Mouse (Mus musculus) urinary bladder, adult 18-20 months (tissue): Measurements from ENCODE around the gene Olfr1256.

Experiments
- DNase-seq, 2 experiments: peaks; one replicate each; pipeline ENCODE4 v3.0.0; 2022; ENCODE audit warnings: low spot score in 2 of 2, mixed read lengths in 2 of 2

Gene Olfr1256

DNA sequence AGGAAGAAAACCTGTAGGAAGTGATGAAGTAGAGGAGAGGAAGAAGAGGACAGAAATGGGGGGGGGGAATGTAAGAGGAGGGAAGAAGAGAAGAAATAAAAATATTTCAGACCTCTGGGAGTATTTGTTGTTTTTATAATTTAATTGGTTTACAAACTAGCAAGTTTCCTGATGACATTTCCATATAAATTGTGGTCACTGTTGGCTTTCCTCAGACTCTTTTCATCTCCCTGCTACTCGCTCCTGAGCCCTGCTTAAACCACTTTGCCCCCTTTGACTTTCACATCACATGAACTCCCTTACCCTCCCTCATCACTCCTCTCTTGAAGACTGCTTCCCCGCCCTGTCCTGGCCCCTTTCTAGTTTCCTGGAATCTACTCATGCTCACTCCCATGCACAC, at the start of gene Olfr1256:
Olfr1256 (minus strand) TSS at position 101 of the 400 bp plus-strand sequence.
- DNase-seq: no peak

DNA sequence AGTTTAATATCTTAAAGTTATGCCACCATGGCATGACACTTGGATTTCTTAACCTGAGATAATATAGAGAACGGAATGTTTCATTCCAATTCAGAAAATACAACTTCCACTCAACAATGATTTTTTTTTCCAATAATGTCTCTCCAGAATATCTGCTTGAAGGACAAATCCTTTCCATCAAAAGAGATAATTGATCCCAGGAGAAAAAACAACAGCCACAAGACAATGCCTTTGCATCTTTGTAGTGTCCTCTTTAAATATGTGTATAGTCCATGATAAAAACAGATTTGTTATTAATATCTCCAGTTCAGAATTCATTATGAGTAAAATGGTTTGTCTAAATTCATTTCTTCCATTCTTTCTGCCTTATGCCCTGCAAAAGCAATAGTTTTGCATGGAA, 36.8 kb upstream of the Olfr1256 start, which contains the start of gene Olfr1257:
Olfr1257 (plus strand) TSS at position 301 of the 400 bp plus-strand sequence.
- DNase-seq: no peak

DNA sequence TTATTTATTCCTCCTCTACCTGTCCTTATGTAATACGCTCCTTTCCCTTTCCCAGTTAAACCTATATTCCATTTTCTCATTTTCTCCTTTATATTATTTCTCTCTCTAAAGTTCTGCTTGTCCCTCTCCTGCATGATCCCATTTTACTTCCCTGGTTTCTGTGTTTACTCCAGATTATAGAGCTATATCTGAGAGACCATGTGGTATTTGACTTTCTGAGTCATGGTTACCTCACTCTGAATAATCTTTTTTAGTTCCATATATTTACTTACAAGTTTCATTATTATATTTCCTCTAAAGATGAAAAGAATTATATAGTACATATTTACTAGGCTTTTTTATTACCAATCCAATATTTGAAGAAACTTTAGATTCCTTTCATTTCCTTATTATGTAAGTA, 7.9 kb upstream of the Olfr1256 start:
- DNase-seq: no peak

DNA sequence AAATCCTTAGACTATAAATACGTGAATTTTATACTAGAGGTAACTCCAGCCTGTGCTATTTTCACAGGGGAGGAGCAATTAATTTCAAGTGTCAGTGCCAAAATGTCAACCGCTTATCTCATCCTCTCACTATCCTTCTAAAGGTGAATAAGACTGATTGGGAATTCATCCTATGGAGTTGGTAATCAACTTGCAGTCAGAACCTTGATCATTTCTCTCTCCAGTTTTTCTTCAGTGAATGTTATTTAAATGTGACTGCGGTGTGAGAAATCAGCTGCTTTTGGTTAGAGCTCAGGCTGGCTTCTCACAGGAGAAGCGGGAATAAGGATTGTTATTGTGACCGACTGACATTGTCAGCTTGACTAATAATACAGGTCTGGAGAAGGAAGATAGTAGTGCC, 6.8 kb upstream of the Olfr1256 start, which contains the start of gene Olfr48:
Olfr48 (minus strand) TSS at position 101 of the 400 bp plus-strand sequence.
- no peak for DNase-seq

DNA sequence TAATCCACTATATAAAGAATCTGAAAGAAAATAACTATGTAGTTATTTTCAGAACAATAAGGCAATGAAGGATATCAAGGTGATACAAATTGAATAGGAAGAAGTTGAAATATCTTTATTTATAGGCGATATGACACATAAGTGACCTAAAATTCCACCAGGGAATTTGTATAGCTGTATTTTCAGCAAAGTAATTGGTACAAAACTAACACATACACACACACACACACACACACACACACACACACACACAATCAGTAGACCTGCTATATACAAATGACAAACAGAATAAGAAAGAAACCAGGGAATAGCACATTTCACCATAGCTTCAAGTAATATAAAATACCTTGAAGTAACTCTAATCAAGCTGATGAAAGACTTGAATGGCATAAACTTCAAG, 21.1 kb downstream of the Olfr1256 start:
- DNase-seq: no peak

DNA sequence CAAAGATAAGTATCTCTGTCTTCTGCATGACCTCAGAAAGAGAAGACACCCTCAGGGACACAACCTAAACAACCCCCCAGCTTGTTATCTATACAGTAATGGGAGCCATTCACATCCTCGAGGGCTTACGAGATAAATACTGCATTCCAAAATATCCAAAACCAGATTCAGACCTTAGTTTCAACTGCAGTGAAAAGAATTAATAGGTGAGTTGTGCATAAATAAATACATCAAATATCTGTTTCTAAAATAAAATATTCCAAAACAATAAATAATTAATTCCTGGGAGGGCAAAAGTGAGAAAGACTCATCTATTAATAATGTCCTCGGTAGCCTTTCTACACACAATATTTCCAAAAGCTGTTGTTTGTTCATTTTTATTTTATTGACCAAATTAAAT, 29.6 kb downstream of the Olfr1256 start, which contains the start of gene Olfr1255:
Olfr1255 (plus strand) TSS at position 301 of the 400 bp plus-strand sequence.
- DNase-seq: no peak

DNA sequence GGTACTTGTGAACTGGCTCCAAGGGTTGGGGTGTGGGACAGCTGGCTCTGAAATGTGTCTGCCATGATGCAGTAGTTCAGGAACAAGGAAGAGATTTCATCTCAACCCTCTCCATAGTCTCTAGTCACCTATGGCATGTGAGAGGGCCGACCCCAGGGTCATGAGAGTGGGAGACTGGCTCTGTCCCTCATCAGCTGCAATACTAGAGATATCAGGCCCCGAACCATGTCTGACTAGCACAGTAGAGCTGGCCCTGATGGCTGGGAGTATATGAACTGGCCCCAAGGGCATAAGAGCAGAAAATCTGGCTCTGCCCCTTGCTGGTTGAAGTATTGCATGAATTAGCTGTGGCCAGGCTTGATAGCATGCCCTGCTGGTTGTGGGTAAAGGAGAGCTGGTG, 30.6 kb downstream of the Olfr1256 start:
- no peak for DNase-seq

DNA sequence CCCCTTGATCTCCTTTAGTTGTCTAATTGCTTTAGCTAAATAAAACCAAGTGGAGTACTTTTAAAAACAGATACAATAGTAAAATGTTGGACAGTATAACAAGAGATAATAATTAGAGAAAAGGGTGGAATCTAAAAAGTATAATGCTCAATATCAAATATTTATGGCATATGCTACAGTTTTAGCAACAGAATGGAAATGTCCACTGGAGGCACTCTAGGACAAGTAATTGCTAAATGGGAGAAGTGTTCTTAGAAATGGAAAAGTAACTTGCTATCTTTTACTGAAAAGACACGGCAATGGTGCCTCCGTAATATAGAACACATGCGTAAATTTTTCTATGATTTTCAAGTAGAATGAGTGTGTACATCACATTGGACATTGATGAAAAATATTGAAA, 41.8 kb downstream of the Olfr1256 start:
- no peak for DNase-seq

DNA sequence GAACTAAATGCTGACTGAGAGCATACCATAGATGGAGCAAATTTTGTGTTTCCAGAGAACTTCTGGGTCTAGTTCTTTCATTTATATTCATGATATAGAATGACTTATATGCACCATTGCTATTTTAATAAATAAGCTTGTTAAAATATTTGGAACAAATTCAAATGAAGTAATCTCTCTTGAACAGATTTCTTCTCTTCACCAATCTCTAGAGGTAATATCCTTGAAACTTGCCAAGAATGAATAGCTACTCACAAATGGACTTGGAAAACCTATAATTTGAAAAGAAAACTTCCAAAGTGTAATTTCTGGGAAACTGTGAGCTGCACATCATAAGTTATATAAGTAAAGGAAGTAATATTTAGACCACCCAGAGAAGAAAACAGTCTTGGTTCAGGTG, 47.8 kb downstream of the Olfr1256 start, which contains the start of gene Olfr1254:
Olfr1254 (minus strand) TSS at position 101 of the 400 bp plus-strand sequence.
- no peak for DNase-seq
